Mouse (Mus musculus): ENCODE results near the gene Mre11a. TPM values are rescaled to one million over a fixed set of nuclear protein-coding genes. Genes with fewer than 3 reads are reported as not detected.

The Mre11a gene
- polyA plus RNA-seq (2015; fragmentation: Nextera tagmentation; extraction: Ambion mirVana) = 11.4 and 12.4 TPM in 2 replicates

DNA sequence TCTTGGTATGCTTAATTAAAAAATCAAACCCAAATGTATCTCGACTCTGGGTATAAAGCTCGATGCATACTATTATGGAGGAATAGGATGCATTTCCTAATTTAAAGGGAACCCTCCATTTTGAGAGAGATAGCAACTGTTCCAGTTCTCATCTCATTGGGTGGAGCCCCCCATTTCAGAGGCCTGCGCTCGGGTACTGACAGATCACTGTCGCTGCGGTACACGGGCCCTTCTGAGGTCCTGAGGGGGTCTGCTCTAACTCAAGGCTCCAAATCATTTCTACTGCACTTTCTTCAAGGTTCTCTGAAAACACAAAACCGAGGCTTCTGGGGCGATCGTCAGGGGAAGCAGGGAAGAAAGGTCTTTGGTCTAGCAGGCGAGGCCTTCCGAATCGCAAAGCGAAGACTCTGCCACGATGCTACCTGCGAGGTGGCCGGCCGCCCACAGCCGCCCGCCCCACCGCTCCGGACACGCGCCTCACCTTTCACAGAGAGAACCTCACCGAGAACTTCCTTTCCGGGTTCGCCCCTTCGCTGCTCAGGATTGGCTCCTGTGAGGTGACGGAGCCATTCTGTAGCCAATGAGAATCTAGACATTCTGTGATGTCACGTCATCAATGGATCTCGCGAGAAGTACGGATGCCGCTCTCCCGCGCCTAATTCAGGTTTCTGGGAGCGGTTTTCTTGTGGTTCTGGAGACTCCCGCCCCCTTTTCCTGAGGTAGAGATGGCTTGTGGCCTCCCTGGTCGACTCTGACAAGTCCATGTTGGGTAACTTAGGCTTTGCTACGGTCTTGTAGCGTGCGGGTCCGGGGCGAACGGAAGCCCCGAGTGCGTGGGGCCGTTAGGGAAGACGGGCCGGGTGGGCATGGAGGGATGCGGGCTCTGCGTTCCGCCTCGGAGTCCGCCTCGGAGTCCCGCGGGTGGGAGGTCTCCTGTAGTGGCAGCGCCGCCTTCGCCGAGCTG lies at the start of gene Mre11a, which contains the start of gene Ankrd49:
Gene Mre11a (plus strand): TSS at position 616 of the 964 bp plus-strand sequence.
Gene Ankrd49 (minus strand): TSS at position 818 of the 964 bp plus-strand sequence.
- H3K36me3 ChIP-seq (replicated peaks) = peaks cover 51% of the 10 kb centered on the region
- WGBS (ENCODE audit: insufficient replicate concordance) = under 1% methylated on average over 62 of the region's 62 CpGs
- peaks cover 8% of the 10 kb centered on the region for H3K4me1 ChIP-seq (replicated peaks)
- H3K4me3 ChIP-seq (replicated peaks) = peak within 1 kb of the TSS; percentile 79
- H3K9me3 ChIP-seq (replicated peaks) = no peaks in the 10 kb centered on the region
- peak; percentile 98 for ATAC-seq (ENCODE audit: insufficient read depth)
- H3K9ac ChIP-seq = peak within 1 kb of the TSS; percentile 89
- no peaks in the 10 kb centered on the region for H3K27me3 ChIP-seq
- H3K4me2 ChIP-seq = peak within 1 kb of the TSS; percentile 93
- H3K27ac ChIP-seq (replicated peaks) = peak within 1 kb of the TSS; percentile 90

DNA sequence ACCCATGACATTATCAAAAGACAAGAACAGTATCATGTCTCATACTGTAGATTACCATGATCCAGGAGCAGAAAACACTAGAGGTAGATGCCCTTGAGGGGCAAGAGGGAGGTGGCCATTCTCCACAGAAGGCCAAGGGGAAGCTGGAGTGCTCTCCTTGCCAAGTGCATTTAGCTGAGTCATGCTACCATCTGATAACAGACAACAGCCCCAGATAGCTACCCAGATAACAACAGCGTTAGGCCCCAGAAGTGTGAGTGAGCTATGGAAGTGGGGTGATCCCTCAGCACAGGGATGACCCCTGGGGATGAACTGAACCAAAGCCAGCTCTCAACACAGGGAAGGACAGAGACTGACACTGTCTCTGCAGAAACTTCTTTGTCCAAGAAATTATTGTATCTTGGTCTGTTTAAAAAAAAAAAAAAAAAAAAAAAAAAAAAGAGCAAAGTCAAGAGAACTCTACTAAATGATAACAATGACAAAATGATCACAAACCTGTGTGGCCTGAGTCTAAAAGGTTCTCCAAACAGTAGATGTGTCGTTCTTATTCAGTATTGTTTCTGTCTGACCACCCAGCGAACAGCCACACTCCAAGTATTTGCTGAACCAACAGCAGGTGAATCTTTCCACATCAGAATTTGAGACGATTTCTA lies 44.8 kb upstream of the Mre11a start:
- Histone ChIP-seq H3K9ac (no peak overlapping the region), H3K4me3 (replicated peaks) (no peak overlapping the region), H3K27ac (replicated peaks) (no peak overlapping the region), H3K36me3 (replicated peaks) (no peaks in the 10 kb centered on the region), H3K27me3 (no peaks in the 10 kb centered on the region), H3K9me3 (replicated peaks) (no peaks in the 10 kb centered on the region), H3K4me2 (no peak overlapping the region), H3K4me1 (replicated peaks) (0 out of 2 replicates have a peak, but pooled peaks cover 3% of the 10 kb centered on the region)
- 47% methylated on average over 4 of the region's 4 CpGs for WGBS (ENCODE audit: insufficient replicate concordance)
- no peak for ATAC-seq (ENCODE audit: insufficient read depth)

DNA sequence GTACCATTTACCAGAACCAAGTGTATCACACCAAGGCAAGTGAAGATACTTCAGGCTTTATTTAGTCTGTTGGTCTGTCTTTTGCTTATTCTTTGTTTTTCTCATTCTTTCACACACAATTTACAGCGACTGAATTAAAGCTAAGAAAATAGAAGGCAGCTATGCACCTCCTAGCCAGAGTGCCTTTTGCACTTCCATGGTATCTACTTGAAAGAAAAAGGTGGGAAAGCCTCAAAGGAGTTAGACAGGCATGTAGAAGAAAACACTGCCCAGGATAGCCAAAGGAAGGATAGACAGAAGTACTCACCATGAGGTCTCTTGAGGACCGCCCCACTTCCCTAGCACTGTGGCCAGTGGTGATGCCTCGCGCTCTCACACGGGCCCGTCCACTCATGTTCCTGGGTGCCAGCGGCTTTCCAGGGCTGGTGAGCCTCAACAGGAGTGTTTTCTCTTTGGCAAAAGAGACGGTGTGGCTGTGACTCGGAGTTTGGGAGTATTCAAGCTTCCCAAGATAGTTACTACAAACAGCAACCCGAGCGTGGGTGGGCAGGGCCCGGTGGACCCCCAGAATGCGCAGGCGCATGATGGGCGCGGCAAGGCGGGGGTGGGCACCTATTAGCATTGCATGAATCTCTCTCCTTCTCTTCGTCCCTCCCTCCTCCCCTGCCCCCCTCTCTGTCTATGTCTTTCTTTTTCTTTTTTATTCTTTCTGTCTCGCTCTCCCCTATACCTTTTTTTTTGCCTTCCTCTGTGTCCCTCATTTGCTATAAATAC lies 44.1 kb upstream of the Mre11a start, which contains the start of gene Piwil4:
Gene Piwil4 (minus strand): TSS at position 583 of the 774 bp plus-strand sequence.
- WGBS (ENCODE audit: insufficient replicate concordance) = 76% methylated on average over 19 of the region's 19 CpGs
- no peak within 1 kb of the TSS for H3K4me2 ChIP-seq
- no peak within 1 kb of the TSS for H3K4me3 ChIP-seq (replicated peaks)
- no peak within 1 kb of the TSS for H3K27ac ChIP-seq (replicated peaks)
- H3K9me3 ChIP-seq (replicated peaks) = no peaks in the 10 kb centered on the region
- 0 out of 2 replicates have a peak, but pooled peaks cover 3% of the 10 kb centered on the region for H3K4me1 ChIP-seq (replicated peaks)
- no peaks in the 10 kb centered on the region for H3K36me3 ChIP-seq (replicated peaks)
- no peak within 1 kb of the TSS for H3K9ac ChIP-seq
- no peak for ATAC-seq (ENCODE audit: insufficient read depth)
- H3K27me3 ChIP-seq = no peaks in the 10 kb centered on the region

DNA sequence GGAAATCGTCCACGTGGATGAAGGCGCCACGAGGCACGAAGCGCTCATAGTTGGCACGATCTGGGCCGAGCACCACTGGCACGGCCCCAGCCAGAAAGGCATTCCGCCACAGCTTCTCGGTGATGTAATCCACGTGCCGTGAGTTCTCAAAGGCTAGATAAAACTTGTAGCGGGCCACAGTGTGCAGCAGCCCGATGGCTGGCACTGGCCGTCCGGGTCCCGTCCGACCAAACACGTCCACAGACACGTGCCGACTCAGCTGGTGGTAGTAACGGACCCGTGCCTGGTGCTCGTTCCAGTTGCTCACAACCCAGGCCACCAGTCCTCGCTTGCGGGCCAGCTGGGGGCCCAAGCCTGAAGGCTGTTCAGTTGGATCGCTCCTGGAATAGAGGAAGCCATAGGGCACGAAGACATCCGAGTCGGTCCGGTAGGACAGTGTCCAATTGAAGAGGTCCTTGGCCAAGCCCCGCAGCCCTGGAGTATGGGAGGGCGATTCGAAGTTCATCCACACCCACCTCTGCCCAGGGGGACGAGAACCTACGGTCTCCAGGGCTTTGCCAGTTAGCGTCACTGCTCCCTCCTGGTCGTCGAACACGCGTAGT lies 33.5 kb upstream of the Mre11a start:
- peaks cover 12% of the 10 kb centered on the region for H3K4me1 ChIP-seq (replicated peaks)
- no peaks in the 10 kb centered on the region for H3K36me3 ChIP-seq (replicated peaks)
- 58% methylated on average over 42 of the region's 42 CpGs for WGBS (ENCODE audit: insufficient replicate concordance)
- H3K27ac ChIP-seq (replicated peaks) = no peak overlapping the region
- peaks cover 19% of the 10 kb centered on the region for H3K27me3 ChIP-seq
- H3K9me3 ChIP-seq (replicated peaks) = no peaks in the 10 kb centered on the region
- no peak overlapping the region for H3K9ac ChIP-seq
- peak overlapping the region; percentile 74 for H3K4me2 ChIP-seq
- no peak for ATAC-seq (ENCODE audit: insufficient read depth)
- H3K4me3 ChIP-seq (replicated peaks) = peak overlapping the region; percentile 52

DNA sequence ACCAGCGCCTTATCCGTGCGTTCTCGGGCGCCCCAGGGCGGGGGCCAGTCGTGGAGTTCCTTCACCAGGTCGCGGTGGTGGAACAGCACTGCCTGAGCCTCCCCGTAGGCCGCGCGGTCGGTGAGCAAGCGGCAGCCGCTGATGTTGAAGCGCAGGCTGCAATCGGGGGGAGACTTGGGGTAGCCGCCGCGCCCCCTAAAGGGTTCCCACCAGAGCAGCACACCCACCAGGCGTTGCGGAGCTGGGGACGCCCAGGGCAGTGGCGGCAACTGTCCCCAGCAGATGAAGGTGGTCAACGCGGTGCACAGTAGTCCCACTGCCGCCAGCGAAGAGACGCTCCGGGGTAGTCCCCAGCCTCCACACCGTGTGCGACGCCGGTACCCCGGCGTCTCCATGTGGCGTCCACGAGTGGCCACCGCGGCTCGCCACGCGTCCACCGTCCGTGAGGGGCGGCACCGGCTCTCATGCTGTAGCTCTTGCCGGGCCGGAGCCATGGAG lies 32.9 kb upstream of the Mre11a start:
- Histone ChIP-seq H3K9me3 (replicated peaks) (no peaks in the 10 kb centered on the region), H3K36me3 (replicated peaks) (no peaks in the 10 kb centered on the region), H3K27me3 (peaks cover 19% of the 10 kb centered on the region), H3K4me2 (peak overlapping the region; percentile 74), H3K4me1 (replicated peaks) (peaks cover 12% of the 10 kb centered on the region), H3K9ac (peak overlapping the region; percentile 30; the same call in 1 of the 2 replicates), H3K27ac (replicated peaks) (no peak overlapping the region), H3K4me3 (replicated peaks) (peak overlapping the region; percentile 52)
- WGBS (ENCODE audit: insufficient replicate concordance) = 1% methylated on average over 50 of the region's 50 CpGs
- peak; percentile 47 for ATAC-seq (ENCODE audit: insufficient read depth)

DNA sequence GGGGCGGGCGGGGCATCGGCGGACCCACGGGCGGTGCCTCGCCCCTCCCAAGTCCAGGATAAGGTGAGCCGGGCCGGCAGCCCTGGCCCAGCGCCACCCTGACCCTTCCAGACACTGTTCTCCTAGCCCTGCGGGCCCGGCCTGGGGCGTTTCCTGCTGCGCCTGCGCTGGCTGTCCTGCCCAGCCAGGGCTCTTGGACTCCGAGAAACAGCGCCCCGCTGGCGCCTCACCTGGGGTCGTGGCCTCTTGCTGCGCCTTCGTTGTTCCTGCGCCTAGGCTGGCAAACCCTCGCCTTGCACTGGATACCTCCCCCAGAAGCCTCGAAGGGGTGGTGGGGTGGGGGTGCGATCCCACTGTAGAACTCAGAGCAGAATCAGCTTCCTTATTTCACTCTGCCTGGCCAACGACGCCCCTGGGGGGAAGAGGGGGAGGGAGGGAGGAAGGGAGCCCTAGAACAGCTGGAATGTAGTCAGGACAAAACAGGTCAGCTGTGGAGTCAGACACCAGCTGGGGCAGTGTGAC lies 32.4 kb upstream of the Mre11a start, which contains the start of gene Fut4:
Gene Fut4 (minus strand): TSS at position 393 of the 522 bp plus-strand sequence.
- Histone ChIP-seq H3K27ac (replicated peaks) (no peak within 1 kb of the TSS), H3K9ac (peak within 1 kb of the TSS; percentile 30; the same call in 1 of the 2 replicates)

DNA sequence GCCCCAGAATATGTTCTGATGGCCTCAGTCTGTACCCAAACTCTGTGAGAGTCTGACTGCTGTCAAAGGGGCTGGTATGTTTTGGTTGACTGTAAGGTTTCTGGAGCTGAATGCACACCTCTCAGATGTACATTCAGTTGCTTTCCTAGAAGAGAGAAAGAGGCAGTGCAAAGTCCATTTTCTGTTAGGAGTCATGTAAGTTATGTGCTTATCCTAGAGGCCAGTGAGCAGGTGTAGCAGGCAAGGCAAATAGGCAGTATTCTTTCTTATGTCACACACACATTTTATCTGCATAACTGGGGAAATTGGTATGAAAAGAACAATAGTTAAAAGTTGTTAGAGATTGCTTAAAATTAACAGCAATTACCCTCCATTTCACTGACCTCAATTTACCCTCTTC lies 30.5 kb upstream of the Mre11a start:
- Histone ChIP-seq H3K27me3 (peaks cover 19% of the 10 kb centered on the region), H3K9me3 (replicated peaks) (no peaks in the 10 kb centered on the region), H3K4me2 (no peak overlapping the region), H3K27ac (replicated peaks) (no peak overlapping the region), H3K36me3 (replicated peaks) (no peaks in the 10 kb centered on the region), H3K9ac (no peak overlapping the region), H3K4me3 (replicated peaks) (no peak overlapping the region), H3K4me1 (replicated peaks) (peaks cover 12% of the 10 kb centered on the region)
- ATAC-seq (ENCODE audit: insufficient read depth) = no peak

More for the DNA sequence above, 32.4 kb upstream of the Mre11a start, which contains the start of gene Fut4:
- Histone ChIP-seq H3K27me3 (peaks cover 19% of the 10 kb centered on the region), H3K36me3 (replicated peaks) (no peaks in the 10 kb centered on the region), H3K4me3 (replicated peaks) (peak within 1 kb of the TSS; percentile 52), H3K4me1 (replicated peaks) (peaks cover 12% of the 10 kb centered on the region), H3K9me3 (replicated peaks) (no peaks in the 10 kb centered on the region), H3K4me2 (peak within 1 kb of the TSS; percentile 74)
- peak; percentile 63 for ATAC-seq (ENCODE audit: insufficient read depth)
- under 1% methylated on average over 28 of the region's 28 CpGs for WGBS (ENCODE audit: insufficient replicate concordance)

DNA sequence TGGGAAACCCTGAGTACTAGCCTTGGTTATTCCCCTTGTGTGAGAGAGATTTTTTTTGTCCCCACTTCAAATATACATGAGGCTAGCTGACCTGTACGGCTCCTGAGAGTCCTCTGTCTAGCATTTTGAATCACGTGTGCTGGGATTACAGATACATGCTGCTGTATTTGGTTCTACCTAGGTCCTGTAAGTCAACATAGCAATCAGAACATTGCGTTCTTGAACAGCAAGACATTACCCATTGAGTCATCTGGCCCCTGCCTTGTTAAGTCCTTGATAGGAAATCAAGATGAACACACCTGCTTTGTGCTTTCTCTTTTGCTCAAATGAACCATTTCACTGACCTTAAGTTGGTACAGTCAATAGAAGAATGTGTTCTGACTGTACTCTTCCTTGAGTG lies 30.0 kb upstream of the Mre11a start:
- Histone ChIP-seq H3K27ac (replicated peaks) (no peak overlapping the region), H3K4me3 (replicated peaks) (no peak overlapping the region), H3K27me3 (peaks cover 19% of the 10 kb centered on the region), H3K9me3 (replicated peaks) (no peaks in the 10 kb centered on the region), H3K9ac (no peak overlapping the region), H3K36me3 (replicated peaks) (no peaks in the 10 kb centered on the region), H3K4me1 (replicated peaks) (peaks cover 12% of the 10 kb centered on the region), H3K4me2 (no peak overlapping the region)
- no peak for ATAC-seq (ENCODE audit: insufficient read depth)
- 53% methylated on average over 3 of the region's 3 CpGs for WGBS (ENCODE audit: insufficient replicate concordance)

DNA sequence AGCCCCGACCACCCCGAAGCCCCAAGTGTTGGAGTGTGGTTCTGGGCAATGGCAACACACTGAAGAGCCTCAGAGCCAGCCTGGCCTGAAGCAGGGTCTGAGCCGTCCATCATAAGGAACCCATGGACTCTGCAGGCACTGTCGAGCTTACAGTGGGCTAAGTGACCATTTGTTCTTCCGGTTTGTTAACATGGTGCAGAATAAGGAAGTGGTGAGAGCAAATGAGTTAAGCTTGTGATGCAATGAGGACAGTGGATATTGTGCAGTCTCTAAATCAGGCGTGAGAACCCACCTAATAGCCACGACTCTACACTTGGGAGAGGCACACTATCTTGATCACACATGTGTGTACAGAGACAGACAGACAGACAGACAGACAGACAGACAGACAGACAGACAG lies 25.9 kb upstream of the Mre11a start:
- Histone ChIP-seq H3K9me3 (replicated peaks) (no peaks in the 10 kb centered on the region), H3K4me1 (replicated peaks) (no peaks in the 10 kb centered on the region), H3K4me2 (no peak overlapping the region), H3K9ac (no peak overlapping the region), H3K27ac (replicated peaks) (no peak overlapping the region), H3K36me3 (replicated peaks) (no peaks in the 10 kb centered on the region), H3K27me3 (no peaks in the 10 kb centered on the region), H3K4me3 (replicated peaks) (no peak overlapping the region)
- no peak for ATAC-seq (ENCODE audit: insufficient read depth)
- 31% methylated on average over 7 of the region's 7 CpGs for WGBS (ENCODE audit: insufficient replicate concordance)

DNA sequence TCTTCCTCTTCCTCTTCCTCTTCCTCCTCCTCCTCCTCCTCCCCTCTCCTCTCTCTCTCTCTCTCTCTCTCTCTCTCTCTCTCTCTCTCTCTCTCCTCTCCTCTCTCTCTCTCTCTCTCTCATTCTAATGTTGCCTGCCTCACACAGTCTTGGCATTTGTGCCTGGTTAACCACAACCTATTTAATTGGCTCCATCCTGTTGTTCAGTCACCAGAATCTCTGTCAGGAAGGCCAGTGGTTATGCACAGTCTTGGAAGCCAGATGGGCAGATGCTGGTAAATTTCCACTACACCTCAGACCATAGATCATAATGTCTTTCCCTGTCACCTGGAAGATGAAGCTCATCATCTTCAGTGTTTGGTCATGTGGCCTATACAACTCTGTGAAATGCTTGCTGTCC lies 25.2 kb upstream of the Mre11a start:
- no peak overlapping the region for H3K4me2 ChIP-seq
- no peaks in the 10 kb centered on the region for H3K9me3 ChIP-seq (replicated peaks)
- no peaks in the 10 kb centered on the region for H3K36me3 ChIP-seq (replicated peaks)
- no peak overlapping the region for H3K27ac ChIP-seq (replicated peaks)
- no peaks in the 10 kb centered on the region for H3K4me1 ChIP-seq (replicated peaks)
- no peak overlapping the region for H3K4me3 ChIP-seq (replicated peaks)
- ATAC-seq (ENCODE audit: insufficient read depth) = no peak
- H3K27me3 ChIP-seq = no peaks in the 10 kb centered on the region
- no peak overlapping the region for H3K9ac ChIP-seq
